Mouse (Mus musculus): ENCODE data around the gene Pzp.

Pzp gene

DNA sequence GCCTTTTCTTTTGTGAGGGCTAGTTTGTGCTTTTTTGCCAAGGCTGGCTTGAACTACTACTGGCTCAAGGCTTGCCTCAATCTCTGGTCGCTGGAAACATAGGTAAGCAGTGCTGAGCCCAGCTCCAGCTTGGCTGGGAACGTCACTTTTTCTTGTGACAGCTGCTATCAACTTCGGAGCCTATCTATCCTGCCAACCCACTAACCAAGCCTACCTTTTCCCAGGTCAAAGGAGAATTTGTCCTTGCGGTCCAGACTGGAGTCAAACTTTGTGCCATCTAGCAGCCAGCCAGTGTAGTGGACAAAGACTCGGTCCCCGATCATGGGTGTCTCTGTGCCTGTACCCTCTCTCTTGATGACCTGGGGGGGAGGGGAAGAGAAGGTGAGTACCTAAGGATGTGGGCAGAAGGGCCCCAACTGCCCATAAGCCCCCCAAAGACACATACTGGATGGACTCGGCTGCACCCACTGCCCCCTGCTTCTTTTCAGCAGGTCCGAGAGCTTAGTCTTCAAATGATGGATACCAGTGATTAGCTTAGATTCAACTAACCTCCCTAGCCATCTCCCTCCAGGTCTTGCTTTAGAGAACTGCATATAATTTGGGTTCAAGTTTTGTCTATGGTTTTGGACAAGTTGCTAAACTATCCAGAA lies 90.0 kb downstream of the Pzp start:
- DNase-seq (ENCODE audit: low spot score in 2 of 2): no peak

GRCm38 (mm10) chr6:128435474-128435873 lies 91.0 kb downstream of the Pzp start:
- DNase-seq (ENCODE audit: low spot score in 2 of 2): no peak
